Mouse (Mus musculus) frontal cortex, postnatal 10 days (tissue): ENCODE data around the gene Btbd16.

ENCODE experiments used
- DNase-seq, 2 experiments: peaks; one replicate each; pipeline ENCODE4 v3.0.0; 2022; ENCODE audit warnings: low spot score in 2 of 2, mixed read lengths in 1 of 2

The Btbd16 gene

GRCm38 (mm10) chr7:130770707-130771106, 3.2 kb upstream of the Btbd16 start:
- peak in 1 of 2 experiments; percentile 72 for DNase-seq

DNA sequence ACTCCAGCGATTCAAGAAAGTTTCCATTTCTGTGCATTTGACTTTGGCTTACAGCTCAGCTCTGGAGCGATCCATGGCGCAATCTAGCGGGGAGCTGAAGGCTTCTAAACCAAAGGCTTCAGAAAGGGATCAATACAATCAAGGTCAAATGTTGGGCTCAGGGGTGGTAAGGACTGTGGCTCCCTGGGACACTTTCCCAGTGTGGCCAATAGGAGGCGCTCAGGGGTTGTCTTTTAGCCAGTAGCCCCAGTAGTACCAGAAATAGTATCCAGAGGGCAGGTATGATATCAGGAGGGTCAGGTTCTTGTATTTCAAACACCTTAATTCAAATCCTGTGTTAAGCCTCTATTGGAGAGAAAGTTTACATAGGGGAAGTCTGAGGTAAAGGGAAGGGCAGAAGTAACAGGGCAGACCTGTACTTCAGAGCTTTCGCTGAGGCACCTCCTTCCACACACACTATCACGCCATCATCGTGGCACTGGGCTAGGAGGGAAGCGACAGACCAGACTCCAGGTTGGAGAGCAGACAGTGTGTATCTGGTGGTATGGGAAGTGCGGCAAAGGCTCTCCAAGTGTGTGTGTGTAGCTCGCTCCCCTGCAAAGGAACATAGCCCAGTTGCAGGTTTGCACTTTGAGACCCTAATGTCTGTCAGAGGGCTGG, 568 bp upstream of the Btbd16 start:
- DNase-seq = no peak

DNA sequence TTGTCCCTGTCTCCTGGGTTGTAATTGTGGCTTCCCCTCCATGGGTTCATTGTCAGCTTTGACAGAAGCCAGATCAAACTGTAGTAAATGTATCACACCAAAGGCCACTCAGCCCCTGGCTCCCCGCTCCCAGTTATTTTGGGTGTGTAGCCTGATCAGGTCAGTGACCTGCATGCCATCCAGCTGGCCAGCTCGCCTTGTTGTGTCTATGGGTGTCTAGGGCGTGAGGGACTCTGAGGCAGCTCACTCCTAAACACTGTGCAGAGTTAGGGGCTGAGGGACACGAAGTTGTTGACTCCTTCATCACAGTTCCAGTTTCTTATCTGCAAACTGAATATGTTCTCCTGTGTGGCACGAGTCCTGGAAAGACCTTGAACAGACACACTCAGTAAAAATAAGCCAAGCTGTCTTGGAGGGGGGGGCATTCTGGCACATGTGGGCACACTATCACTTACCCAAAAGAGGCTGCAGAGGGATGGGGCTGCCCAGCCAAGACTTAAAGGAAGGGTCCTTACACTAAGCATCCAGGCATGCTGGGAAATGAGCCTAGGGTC, 7.1 kb downstream of the Btbd16 start:
- no peak for DNase-seq

- DNase-seq = no peak
Measured at GRCm38 (mm10) chr7:130782501-130783050, 8.7 kb downstream of the Btbd16 start.

- DNase-seq = no peak
Measured at GRCm38 (mm10) chr7:130785923-130786575, 12.2 kb downstream of the Btbd16 start.

- no peak for DNase-seq
Measured at GRCm38 (mm10) chr7:130786708-130787107, 12.8 kb downstream of the Btbd16 start.

DNA sequence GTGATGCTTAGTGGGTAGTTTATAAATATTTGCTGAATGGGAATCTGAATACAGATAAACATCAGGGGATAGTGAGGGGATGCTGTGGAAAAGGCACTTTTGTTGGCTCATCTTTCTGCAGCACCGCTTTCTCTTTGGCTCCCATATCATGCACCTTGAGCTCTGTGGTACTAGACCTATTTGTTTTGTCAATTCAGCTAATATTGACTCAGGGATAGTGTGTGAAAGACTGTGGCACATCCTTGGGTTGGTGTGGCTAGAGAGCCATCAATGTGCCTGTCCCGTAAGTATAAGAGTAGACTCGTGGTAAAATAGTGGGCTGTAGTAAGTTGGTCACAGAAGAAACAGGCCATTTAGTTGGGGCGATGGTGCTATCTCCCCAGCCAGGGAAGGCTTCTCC, 13.7 kb downstream of the Btbd16 start:
- DNase-seq = no peak

- no peak for DNase-seq
Measured at GRCm38 (mm10) chr7:130788950-130789349, 15.1 kb downstream of the Btbd16 start.

GRCm38 (mm10) chr7:130789456-130789855, 15.6 kb downstream of the Btbd16 start:
- DNase-seq = no peak

DNA sequence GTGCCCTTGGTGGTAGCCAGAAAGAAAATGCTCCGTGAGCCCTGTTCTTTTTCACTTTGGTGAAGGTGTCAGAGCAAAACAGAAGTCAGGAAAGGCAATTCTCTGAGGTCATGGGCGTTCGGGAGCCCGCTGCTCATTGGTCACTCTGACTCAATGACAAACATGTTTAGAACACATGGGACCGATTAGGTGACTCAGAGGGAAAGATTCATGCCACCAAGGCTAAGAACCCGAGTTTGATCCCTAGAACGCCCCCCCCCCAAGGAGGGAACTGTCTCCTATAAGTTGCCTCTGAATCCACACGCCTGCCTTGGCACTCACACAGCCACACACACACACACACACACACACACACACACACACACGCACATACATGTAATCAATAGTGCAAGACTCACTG, 19.8 kb downstream of the Btbd16 start:
- no peak for DNase-seq

DNA sequence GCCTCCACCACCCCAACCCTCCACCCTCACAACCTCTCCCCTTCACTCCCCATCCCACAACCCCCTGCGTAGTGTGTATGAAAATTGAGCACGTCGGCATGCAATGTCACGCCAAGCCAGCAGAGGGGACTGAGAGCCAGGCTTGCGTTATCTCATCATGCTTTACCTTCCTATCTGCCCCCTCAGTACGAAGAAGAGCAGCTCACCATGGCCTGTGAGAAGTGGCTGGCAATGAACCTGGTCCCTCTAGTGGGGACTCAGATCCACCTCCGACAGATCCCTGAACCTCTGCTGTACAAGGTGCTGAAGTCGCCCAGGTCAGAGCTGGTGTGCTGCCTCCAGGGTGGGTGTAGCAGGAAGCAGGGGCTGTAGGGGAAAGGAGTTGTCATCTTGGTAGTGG, 22.9 kb downstream of the Btbd16 start:
- DNase-seq = no peak

DNA sequence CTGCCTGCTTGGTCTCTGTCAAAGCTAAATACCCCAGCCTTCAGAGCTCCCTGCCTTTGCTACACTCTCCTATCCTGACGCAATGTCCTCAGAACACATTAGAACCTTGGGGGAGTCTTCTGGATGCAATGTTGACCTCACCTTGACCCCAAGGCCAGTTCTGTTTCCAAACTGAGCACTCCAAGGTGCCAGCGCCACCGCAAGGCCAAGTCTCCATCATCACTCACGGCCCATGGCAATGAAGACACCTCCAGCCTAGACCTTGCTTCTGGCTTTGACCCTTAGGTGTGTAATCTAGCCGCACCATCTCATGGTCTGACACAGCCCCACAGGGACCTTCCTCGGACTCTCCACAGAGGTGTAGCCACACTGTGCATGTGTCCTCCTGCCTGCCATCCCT, 23.7 kb downstream of the Btbd16 start:
- DNase-seq = no peak

GRCm38 (mm10) chr7:130799418-130799817, 25.5 kb downstream of the Btbd16 start:
- DNase-seq = no peak

GRCm38 (mm10) chr7:130800681-130801080, 26.8 kb downstream of the Btbd16 start:
- no peak for DNase-seq

DNA sequence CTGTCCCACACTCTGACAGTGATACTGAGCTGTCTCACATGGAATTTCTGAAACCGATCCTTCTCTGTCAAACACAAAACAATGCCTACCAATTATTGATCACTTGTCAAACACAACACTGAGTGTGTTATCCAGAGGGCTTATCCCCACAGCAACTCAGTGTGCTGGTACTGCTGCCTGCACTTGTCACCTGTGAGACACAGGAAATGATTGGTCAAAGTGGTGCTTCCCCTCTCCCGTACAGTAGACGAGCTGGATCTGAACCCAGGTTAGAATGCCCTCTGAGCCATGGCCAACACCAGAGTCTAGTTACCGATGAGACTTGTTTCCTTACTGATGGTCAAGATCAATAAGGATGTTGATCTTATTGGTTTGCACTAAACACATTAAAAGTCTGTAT, 27.9 kb downstream of the Btbd16 start:
- no peak for DNase-seq

- DNase-seq = no peak
Measured at GRCm38 (mm10) chr7:130803251-130803825, 29.5 kb downstream of the Btbd16 start.

GRCm38 (mm10) chr7:130804991-130805390, 31.1 kb downstream of the Btbd16 start:
- no peak for DNase-seq

DNA sequence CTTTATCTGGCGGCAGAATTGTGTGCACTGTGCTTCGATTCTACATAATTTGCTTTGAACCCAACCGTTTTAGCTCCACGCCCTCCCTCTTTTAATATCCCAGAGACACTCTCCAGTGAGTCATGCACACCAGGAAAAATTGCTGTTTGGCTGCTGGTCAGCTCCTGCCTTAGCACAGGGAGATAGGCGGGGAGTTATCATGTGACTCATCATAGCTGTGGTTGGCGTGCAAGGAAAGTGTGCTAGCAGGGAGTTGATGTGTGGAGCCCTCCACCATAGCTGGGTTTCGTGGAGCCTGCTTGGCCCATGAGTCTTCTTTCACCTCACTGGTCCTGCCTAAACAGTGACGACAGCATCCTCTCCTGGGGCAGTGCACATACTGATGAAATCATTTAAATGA, 33.9 kb downstream of the Btbd16 start:
- peak; percentile 18 to 34 for DNase-seq

GRCm38 (mm10) chr7:130808694-130809093, 34.8 kb downstream of the Btbd16 start:
- no peak for DNase-seq

GRCm38 (mm10) chr7:130810238-130810637, 36.4 kb downstream of the Btbd16 start:
- no peak for DNase-seq

- no peak for DNase-seq
Measured at GRCm38 (mm10) chr7:130812407-130812806, 38.5 kb downstream of the Btbd16 start.

GRCm38 (mm10) chr7:130815601-130816000, 41.7 kb downstream of the Btbd16 start:
- DNase-seq = no peak

DNA sequence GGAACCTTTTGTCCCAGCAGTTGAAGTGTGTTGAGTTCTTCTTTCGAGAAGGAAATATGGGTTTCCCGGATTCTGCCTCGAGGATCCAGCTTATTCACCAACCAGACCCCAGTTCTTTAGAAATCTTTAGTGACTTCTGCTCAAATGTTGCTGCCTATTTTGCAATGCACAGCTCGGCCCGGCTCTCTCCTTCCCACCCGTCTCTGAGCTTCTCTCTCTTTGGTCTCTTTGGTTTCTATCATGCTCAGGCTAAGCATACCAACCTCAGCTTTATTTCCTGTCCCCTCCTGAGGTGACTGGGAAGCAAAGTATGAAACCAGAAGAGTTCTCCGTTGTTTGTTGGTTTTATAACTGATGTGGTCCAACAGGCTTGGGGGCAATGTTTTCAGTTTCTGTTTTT, 42.4 kb downstream of the Btbd16 start:
- DNase-seq = no peak
